Mouse (Mus musculus): ENCODE data around the gene Ints14. TPM values are rescaled to one million over a fixed set of nuclear protein-coding genes. Genes with fewer than 3 reads are reported as not detected.
A peak's percentile ranks its signal among the peaks of the same experiment; 100 is the strongest.
"Not testable (repeated sequence)": the region's sequence is repeated elsewhere in the genome, so short reads cannot be mapped to it uniquely, and the experiment has no call there.

The Ints14 gene
- total and polyA plus RNA-seq, 2 experiments from 2014 or later: 34.6 to 37.5 TPM

DNA sequence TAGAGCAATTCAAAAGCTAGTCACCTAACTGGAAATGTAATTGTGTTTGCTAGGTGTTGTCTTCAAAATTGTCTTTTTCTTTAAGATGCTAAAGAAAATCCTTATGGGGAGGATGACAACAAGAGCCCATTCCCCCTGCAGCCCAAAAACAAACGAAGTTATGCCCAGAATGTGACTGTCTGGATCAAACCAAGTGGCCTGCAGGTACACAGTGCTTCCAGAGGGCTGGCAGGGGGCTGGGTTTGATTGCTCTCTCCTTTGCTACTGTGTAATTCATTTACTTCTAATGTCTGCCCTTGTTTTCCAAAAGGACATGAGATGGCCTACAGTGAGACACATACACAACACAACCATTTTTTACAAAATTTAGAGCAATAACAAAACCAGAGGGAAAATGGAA, 21.2 kb downstream of the Ints14 start:
- no peak overlapping the region for H3K4me2 ChIP-seq (ENCODE audit: low read depth)

DNA sequence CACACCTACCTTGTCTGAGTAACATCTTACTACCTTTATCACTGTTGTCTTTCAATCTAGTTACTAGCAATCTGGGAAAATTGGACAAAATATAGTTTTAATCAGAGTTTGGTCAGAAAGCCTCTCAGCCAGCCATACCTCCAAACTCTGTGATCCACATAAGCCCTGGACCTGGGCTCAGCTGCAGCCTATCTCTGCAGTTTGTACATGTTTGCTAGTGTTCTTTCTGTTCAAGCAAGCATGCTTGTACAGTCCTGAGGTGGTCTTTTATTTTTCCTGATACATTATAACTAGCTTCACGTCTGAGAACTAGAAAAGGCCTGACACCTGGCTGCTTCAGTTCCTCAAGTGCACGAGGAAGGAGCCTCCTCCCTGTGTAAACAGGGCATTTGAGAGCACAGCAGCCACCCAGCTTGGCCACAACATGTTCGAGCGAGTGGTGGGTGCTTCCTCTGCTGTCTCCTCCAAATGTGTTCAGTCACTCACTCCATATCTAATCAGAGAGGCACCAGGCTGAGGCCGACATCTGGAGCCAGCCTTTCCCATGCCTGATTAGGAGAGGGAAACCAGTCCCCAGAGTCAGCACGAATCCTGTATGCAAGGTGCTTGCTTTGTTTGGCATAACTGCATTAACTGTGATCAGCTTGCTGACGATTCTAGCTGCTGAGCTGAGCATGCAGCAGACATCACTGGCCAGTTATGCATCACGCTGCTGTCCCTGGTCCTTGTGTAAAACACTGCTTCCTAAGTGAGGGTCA, 24.5 kb downstream of the Ints14 start:
- Histone ChIP-seq H3K27ac (ENCODE audit: low read depth, low read length) (no peak overlapping the region), H3K36me3 (ENCODE audit: insufficient read depth) (peaks cover 81% of the 10 kb centered on the region), H3K4me3 (ENCODE audit: low read depth, low read length) (no peak overlapping the region), H3K9ac (no peak overlapping the region), H3K9me3 (ENCODE audit: low read length) (no peaks in the 10 kb centered on the region), H3K27me3 (ENCODE audit: insufficient read depth, low read length) (no peaks in the 10 kb centered on the region), H3K4me1 (ENCODE audit: insufficient read depth) (no peaks in the 10 kb centered on the region), H3K4me2 (ENCODE audit: low read depth) (no peak overlapping the region)
- no peak for TF ChIP-seq CTCF (IDR thresholded peaks at IDR 0.05; ENCODE audit: low read depth)
- WGBS: 85% methylated on average over 8 of the region's 8 CpGs
- ATAC-seq (0 out of 2 replicates have a peak, but pooled peaks have one; percentile 16), DNase-seq (no peak)

More for the DNA sequence above, 21.2 kb downstream of the Ints14 start:
- no peak for DNase-seq
- Histone ChIP-seq H3K4me3 (ENCODE audit: low read depth, low read length) (no peak overlapping the region), H3K36me3 (ENCODE audit: insufficient read depth) (peaks cover 84% of the 10 kb centered on the region), H3K9me3 (ENCODE audit: low read length) (no peaks in the 10 kb centered on the region), H3K4me1 (ENCODE audit: insufficient read depth) (no peaks in the 10 kb centered on the region), H3K9ac (no peak overlapping the region), H3K27me3 (ENCODE audit: insufficient read depth, low read length) (no peaks in the 10 kb centered on the region), H3K27ac (ENCODE audit: low read depth, low read length) (no peak overlapping the region)
- WGBS: 71% methylated on average over 1 of the region's 1 CpGs
- no peak for ATAC-seq
- no peak for TF ChIP-seq CTCF (IDR thresholded peaks at IDR 0.05; ENCODE audit: low read depth)

DNA sequence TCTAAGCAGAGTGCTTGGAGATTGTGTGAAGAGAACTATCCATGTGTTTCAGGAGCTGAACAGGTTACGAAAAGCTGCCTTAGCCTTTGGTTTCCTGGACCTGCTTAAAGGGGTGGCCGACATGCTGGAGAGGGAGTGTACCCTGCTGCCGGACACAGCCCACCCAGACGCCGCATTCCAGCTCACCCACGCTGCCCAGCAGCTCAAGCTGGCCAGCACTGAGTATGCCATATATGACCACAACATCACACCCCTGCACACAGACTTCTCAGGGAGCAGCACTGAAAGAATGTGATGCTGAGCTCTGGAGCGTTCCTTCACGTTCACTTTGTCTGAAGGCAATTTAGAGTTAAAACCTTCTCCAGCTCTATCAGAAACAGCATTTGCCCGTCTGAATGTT, 25.1 kb downstream of the Ints14 start:
- Histone ChIP-seq H3K4me2 (ENCODE audit: low read depth) (no peak overlapping the region), H3K4me3 (ENCODE audit: low read depth, low read length) (no peak overlapping the region), H3K27ac (ENCODE audit: low read depth, low read length) (no peak overlapping the region), H3K4me1 (ENCODE audit: insufficient read depth) (no peaks in the 10 kb centered on the region), H3K9me3 (ENCODE audit: low read length) (no peaks in the 10 kb centered on the region), H3K36me3 (ENCODE audit: insufficient read depth) (peaks cover 81% of the 10 kb centered on the region), H3K27me3 (ENCODE audit: insufficient read depth, low read length) (no peaks in the 10 kb centered on the region), H3K9ac (no peak overlapping the region)
- no peak for ATAC-seq
- DNase-seq: no peak
- 89% methylated on average over 9 of the region's 9 CpGs for WGBS
- TF ChIP-seq CTCF (IDR thresholded peaks at IDR 0.05; ENCODE audit: low read depth): no peak

DNA sequence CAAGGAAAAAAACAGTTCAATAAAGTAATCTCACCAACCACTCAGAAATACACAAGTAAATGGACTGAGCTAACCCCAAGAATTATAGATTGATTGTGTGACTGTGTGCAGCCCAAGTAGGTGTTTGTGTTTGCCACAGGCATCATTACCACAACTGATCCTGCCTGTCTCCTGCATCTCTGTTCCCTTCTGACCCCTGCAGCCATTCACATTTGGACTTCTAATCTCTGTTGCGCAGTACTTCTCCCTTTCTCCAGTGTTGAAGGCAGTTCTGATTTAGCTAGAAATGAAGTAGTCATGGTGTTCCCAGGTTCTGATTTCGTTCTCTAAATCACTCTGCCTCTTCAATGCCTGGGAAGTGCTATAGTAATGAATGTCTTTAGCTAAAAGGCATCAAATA, 26.9 kb downstream of the Ints14 start:
- Histone ChIP-seq H3K9ac (no peak overlapping the region), H3K4me3 (ENCODE audit: low read depth, low read length) (no peak overlapping the region), H3K4me2 (ENCODE audit: low read depth) (no peak overlapping the region), H3K27ac (ENCODE audit: low read depth, low read length) (no peak overlapping the region), H3K27me3 (ENCODE audit: insufficient read depth, low read length) (no peaks in the 10 kb centered on the region), H3K36me3 (ENCODE audit: insufficient read depth) (peaks cover 67% of the 10 kb centered on the region), H3K4me1 (ENCODE audit: insufficient read depth) (no peaks in the 10 kb centered on the region), H3K9me3 (ENCODE audit: low read length) (no peaks in the 10 kb centered on the region)
- DNase-seq (no peak), ATAC-seq (no peak)
- no peak for TF ChIP-seq CTCF (IDR thresholded peaks at IDR 0.05; ENCODE audit: low read depth)
- 97% methylated on average over 2 of the region's 2 CpGs for WGBS

DNA sequence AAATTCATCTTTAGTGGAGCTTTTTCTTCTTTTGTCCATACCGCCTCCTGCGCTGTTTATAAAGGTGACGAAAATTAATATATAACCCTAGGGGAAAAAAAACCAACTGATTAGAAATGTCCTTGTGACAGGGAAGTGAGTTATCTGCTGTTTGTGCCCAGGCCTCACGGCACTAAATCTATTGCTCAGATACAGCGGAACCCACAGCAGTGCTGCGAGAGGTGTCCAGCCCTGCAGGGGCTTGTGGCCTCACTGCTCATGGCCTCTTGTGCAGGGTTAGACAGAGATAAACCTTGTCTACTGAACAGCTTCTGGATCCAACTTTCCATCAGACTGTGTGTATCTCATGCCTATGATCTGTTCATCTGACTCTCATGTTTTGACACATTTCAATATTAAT, 27.7 kb downstream of the Ints14 start:
- DNase-seq: no peak
- 94% methylated on average over 6 of the region's 6 CpGs for WGBS
- Histone ChIP-seq H3K4me1 (ENCODE audit: insufficient read depth) (no peaks in the 10 kb centered on the region), H3K4me2 (ENCODE audit: low read depth) (no peak overlapping the region), H3K9me3 (ENCODE audit: low read length) (no peaks in the 10 kb centered on the region), H3K9ac (no peak overlapping the region), H3K36me3 (ENCODE audit: insufficient read depth) (peaks cover 65% of the 10 kb centered on the region), H3K27ac (ENCODE audit: low read depth, low read length) (no peak overlapping the region), H3K27me3 (ENCODE audit: insufficient read depth, low read length) (no peaks in the 10 kb centered on the region), H3K4me3 (ENCODE audit: low read depth, low read length) (no peak overlapping the region)
- TF ChIP-seq CTCF (IDR thresholded peaks at IDR 0.05; ENCODE audit: low read depth): no peak
- no peak for ATAC-seq

DNA sequence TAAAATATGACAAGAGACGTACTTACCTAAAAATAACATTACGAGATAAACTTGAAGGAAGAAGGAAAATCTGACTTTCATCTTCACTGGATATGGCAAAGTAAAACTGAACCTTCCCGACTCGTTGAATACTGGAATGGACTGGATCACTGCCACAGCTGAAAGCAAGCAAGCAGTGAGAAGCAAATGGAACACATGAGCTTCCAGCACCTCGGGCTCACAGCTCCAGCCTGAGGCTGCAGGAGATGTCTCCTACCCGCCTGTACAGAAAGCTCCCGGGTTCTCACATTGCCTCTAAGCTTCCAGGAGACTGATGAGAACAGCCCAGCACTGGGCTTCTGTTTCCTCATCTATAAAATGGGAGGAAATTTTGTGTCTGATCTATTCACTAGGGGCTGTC, 29.6 kb downstream of the Ints14 start:
- H3K27me3 ChIP-seq (ENCODE audit: insufficient read depth, low read length): no peaks in the 10 kb centered on the region
- H3K4me1 ChIP-seq (ENCODE audit: insufficient read depth): no peaks in the 10 kb centered on the region
- no peak for TF ChIP-seq CTCF (IDR thresholded peaks at IDR 0.05; ENCODE audit: low read depth)
- H3K4me2 ChIP-seq (ENCODE audit: low read depth): no peak overlapping the region
- ATAC-seq (no peak), DNase-seq (no peak)
- H3K27ac ChIP-seq (ENCODE audit: low read depth, low read length): no peak overlapping the region
- no peaks in the 10 kb centered on the region for H3K9me3 ChIP-seq (ENCODE audit: low read length)
- H3K4me3 ChIP-seq (ENCODE audit: low read depth, low read length): no peak overlapping the region
- no peak overlapping the region for H3K9ac ChIP-seq
- 87% methylated on average over 7 of the region's 7 CpGs for WGBS
- peaks cover 67% of the 10 kb centered on the region for H3K36me3 ChIP-seq (ENCODE audit: insufficient read depth)

DNA sequence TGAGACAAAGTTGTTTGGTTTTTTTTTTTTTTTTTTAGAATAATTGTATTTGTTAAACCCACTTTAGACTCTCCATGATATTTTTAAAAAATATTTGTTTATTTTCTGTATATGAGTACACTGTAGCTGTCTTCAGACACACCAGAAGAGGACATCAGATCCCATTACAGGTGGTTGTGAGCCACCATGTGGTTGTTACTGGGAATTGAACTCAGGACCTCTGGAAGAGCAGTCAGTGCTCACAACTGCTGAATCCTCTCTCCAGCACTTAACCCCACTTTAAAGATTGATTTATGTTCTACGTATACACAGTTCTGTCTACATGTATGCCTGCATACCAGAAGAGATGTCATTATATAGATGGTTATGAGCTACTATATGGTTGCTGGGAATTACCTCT, 34.8 kb downstream of the Ints14 start:
- WGBS: 98% methylated on average over 1 of the region's 1 CpGs
- TF ChIP-seq CTCF (IDR thresholded peaks at IDR 0.05; ENCODE audit: low read depth): peak; percentile 29; the same call in 1 of the 2 replicates
- DNase-seq; H3K27ac ChIP-seq (ENCODE audit: low read depth, low read length); H3K4me3 ChIP-seq (ENCODE audit: low read depth, low read length); H3K9me3 ChIP-seq (ENCODE audit: low read length); H3K4me1 ChIP-seq (ENCODE audit: insufficient read depth); H3K27me3 ChIP-seq (ENCODE audit: insufficient read depth, low read length); ATAC-seq; H3K4me2 ChIP-seq (ENCODE audit: low read depth); H3K9ac ChIP-seq: not testable (repeated sequence)
- peaks cover 57% of the 10 kb centered on the region for H3K36me3 ChIP-seq (ENCODE audit: insufficient read depth)
